Mouse (Mus musculus) urinary bladder, postnatal 4 days (tissue): ENCODE measurements around the gene Myo6.

Experiments
- DNase-seq, 2 experiments: peaks; one replicate each; pipeline ENCODE4 v3.0.0; 2021 to 2022; ENCODE audit warnings: low spot score in 2 of 2

Gene Myo6

GRCm38 (mm10) chr9:80181692-80182091 is 16.9 kb downstream of the Myo6 start:
- DNase-seq = no peak

GRCm38 (mm10) chr9:80184138-80184537 is 19.3 kb downstream of the Myo6 start:
- DNase-seq = no peak

- DNase-seq = no peak
Observed at GRCm38 (mm10) chr9:80185737-80186136, 20.9 kb downstream of the Myo6 start.

GRCm38 (mm10) chr9:80186693-80187092 is 21.9 kb downstream of the Myo6 start:
- no peak for DNase-seq

- no peak for DNase-seq
Observed at GRCm38 (mm10) chr9:80188324-80188893, 23.6 kb downstream of the Myo6 start.

GRCm38 (mm10) chr9:80191240-80191639 is 26.4 kb downstream of the Myo6 start:
- DNase-seq = no peak

GRCm38 (mm10) chr9:80192324-80192723 is 27.5 kb downstream of the Myo6 start:
- no peak for DNase-seq

- no peak for DNase-seq
Observed at GRCm38 (mm10) chr9:80194446-80194845, 29.6 kb downstream of the Myo6 start.

- no peak for DNase-seq
Observed at GRCm38 (mm10) chr9:80196161-80196560, 31.3 kb downstream of the Myo6 start.

GRCm38 (mm10) chr9:80197233-80197632 is 32.4 kb downstream of the Myo6 start:
- no peak for DNase-seq

- DNase-seq = no peak
Observed at GRCm38 (mm10) chr9:80200855-80201254, 36.0 kb downstream of the Myo6 start.

GRCm38 (mm10) chr9:80202374-80203060 is 37.7 kb downstream of the Myo6 start:
- DNase-seq = no peak

- no peak for DNase-seq
Observed at GRCm38 (mm10) chr9:80208681-80209080, 43.9 kb downstream of the Myo6 start.

- DNase-seq = no peak
Observed at GRCm38 (mm10) chr9:80209459-80209858, 44.6 kb downstream of the Myo6 start.

- DNase-seq = no peak
Observed at GRCm38 (mm10) chr9:80210096-80210495, 45.3 kb downstream of the Myo6 start.

GRCm38 (mm10) chr9:80213428-80213827 is 48.6 kb downstream of the Myo6 start:
- no peak for DNase-seq

GRCm38 (mm10) chr9:80215502-80215901 is 50.7 kb downstream of the Myo6 start:
- DNase-seq = no peak

GRCm38 (mm10) chr9:80216786-80217501 is 52.1 kb downstream of the Myo6 start:
- no peak for DNase-seq

- DNase-seq = no peak
Observed at GRCm38 (mm10) chr9:80218718-80219117, 53.9 kb downstream of the Myo6 start.

- DNase-seq = no peak
Observed at GRCm38 (mm10) chr9:80223989-80224635, 59.3 kb downstream of the Myo6 start.

GRCm38 (mm10) chr9:80226579-80227325 is 61.9 kb downstream of the Myo6 start:
- no peak for DNase-seq
